Mouse (Mus musculus): ENCODE data around the gene Olfr222.

The Olfr222 gene

DNA sequence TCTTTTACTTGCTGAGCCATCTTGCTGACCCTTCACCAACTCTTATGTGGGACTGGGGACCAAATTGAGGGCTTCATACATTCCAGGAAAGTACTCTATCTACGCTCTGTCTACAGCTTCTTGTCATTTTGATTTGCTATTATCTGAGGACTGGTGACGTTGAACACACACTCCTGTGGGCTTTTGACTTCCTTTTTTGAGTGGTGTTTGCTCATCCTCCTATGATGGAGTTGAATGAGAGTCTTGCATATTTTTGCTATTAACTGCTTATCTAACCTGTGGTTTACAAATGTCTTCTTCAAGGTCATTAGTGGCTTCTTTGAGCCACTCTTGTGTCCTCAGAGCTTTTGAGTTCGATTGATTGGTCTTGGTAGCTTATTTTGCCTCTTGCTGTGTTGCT lies 35.9 kb downstream of the Olfr222 start:
- DNase-seq (ENCODE audit: low spot score): no peak

GRCm38 (mm10) chr11:59538387-59538786 lies 37.6 kb downstream of the Olfr222 start:
- no peak for DNase-seq (ENCODE audit: low spot score)

- DNase-seq (ENCODE audit: low spot score): no peak
These were observed 38.6 kb downstream of the Olfr222 start for GRCm38 (mm10) chr11:59537218-59538130.

DNA sequence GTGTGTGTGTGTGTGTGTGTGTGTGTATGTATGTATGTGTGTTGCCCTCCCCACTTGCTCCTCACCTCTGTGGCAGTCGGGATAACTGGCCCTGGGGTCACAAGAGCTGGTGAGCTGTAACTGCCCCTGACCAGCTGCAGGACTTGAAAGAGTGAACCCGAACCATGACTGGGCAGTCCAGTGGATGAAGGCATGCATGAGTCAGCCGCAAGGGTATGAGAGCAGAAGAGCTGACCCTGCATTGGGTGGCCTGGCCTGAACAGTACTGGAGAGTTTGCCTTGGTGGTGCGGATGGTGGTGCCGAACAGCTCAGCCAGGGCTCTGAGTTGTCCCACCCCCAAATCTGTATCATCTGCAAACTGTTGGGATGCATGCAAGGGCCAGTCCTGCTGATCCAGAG lies 44.5 kb downstream of the Olfr222 start:
- DNase-seq (ENCODE audit: low spot score): no peak

DNA sequence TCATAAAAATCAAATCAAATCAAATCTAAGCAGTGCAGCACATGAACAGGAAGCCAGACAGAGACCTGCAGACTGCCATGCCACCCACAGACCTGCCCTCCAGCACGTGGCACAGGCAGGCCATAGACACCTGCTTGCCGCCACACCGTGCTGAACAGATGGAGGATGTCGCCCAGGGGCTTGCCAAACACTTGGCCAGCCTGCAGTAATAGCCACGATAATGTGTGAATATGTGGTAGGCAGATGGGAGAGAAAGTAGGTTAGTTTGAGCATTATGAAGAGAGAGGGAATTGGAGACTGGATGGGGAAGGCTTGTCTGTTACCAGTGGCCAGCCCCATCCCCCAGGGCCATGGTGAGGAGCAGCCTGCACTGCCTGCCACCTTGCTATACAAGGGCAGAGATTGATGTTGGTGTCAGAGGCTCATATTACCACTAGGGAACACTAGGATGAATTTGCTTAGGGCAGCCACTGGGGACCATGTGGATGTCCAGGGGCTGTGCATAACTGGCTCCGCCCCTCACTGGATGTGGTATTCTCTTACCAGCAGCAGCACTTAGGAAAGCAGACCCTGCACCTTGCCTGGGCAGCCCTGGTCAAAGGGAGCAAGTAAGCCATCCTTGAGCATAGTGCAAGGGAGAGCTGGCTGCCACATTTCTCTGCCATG lies 45.0 kb downstream of the Olfr222 start:
- DNase-seq (ENCODE audit: low spot score): no peak

GRCm38 (mm10) chr11:59530221-59530620 lies 45.8 kb downstream of the Olfr222 start:
- DNase-seq (ENCODE audit: low spot score): no peak

DNA sequence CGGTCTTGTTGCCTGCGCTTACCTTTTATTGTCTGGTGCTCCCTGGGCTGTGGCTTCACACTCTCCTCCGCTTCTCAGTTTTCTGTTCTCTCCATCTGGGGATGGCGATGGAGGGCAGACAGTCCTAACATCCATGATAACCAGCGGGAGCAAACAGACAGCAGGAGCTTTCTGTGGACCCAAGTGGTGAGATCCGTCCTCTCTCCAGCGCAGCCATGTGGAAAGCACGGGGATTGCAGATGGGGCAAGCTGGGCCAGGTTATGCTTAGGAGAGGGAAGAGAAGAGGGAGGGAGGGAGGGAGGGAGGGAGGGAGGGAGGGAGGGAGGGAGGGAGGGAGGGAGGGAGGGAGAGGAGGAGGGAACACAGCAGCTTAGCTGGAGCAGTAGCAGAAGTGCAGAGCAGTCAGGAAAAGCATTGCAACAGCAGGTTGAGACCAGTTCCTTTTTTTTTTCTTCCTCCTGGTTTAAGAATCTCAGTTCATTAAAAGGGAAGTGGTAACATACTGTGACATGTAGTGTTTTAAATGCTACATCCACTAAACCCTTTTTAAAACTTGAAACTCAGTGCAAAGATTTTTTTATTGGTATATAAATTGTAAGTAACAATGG lies 49.5 kb downstream of the Olfr222 start, which contains the start of gene Zkscan17:
Zkscan17 (minus strand) TSS at position 280 of the 609 bp plus-strand sequence.
- DNase-seq (ENCODE audit: low spot score): no peak

DNA sequence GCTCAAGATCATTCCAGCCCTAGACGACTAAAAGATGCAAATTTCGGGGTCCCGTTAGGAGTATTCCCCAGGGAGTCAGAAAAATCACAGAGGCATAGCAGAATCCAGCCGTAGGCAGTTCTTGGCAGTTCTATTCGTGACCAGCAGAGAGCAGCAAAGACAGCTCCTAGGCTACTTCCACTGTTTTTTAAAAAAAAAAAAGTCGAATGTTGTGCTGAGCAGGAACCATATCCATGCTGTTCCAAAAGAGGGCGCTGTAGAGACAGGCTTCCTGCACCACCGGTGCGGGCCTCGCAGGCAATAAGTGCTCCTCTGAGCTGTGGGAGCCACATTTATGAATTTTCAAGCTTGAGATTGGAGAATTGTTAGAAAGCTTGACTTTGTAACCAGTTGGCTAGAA lies 50.8 kb downstream of the Olfr222 start:
- peak; percentile 22 for DNase-seq (ENCODE audit: low spot score)

GRCm38 (mm10) chr11:59524150-59524549 lies 51.9 kb downstream of the Olfr222 start:
- no peak for DNase-seq (ENCODE audit: low spot score)
